Mouse (Mus musculus): ENCODE measurements around the gene Fam229a. TPM values are rescaled to one million over a fixed set of nuclear protein-coding genes. Genes with fewer than 3 reads are reported as not detected.
A peak's percentile ranks its signal among the peaks of the same experiment; 100 is the strongest.

Fam229a gene
- total RNA-seq (2021) (under 1 TPM in 1 of 2 experiments, not detected in 1; 0.45 TPM), polyA plus RNA-seq (2012; rRNA removed) (0.64 TPM in 1 of 2 replicates, not detected in the other)
- long read RNA-seq, result 0 reads

- TF ChIP-seq EP300 (IDR thresholded peaks at IDR 0.05; ENCODE audit: insufficient read depth, low read depth, low read length) (no peak), POLR2A (IDR thresholded peaks at IDR 0.05; ENCODE audit: insufficient read depth, low read depth, low read length) (no peak), CTCF (IDR thresholded peaks at IDR 0.05) (no peak)
- intact Hi-C loops (cut with DNase I), result no loop called here
- H3K36me3 ChIP-seq (ENCODE audit: control insufficient read depth, insufficient read depth, low read length), result no peaks in the 10 kb centered on the region
- H3K79me2 ChIP-seq (replicated peaks; ENCODE audit: control insufficient read depth, insufficient read depth, low read length), result no peaks in the 10 kb centered on the region
- H3K27me3 ChIP-seq (ENCODE audit: control insufficient read depth, insufficient read depth, low read length), result peaks cover 2% of the 10 kb centered on the region
- peaks cover 3% of the 10 kb centered on the region; the same call in 1 of the 2 replicates for H3K4me1 ChIP-seq (ENCODE audit: control insufficient read depth, insufficient read depth, low read length)
- peak in 1 of 2 experiments; percentile 28 for DNase-seq
- H3K9ac ChIP-seq (ENCODE audit: low read depth, low read length), result peak within 1 kb of the TSS; percentile 24; the same call in 1 of the 2 replicates
- 11% methylated on average over 70 of the region's 70 CpGs for WGBS
- H3K4me3 ChIP-seq, result peak within 1 kb of the TSS; percentile 20; the same call in 1 of the 2 replicates
- no peak within 1 kb of the TSS for H3K27ac ChIP-seq
These were observed at the start of gene Fam229a, which contains the start of gene Tssk3 for GRCm38 (mm10) chr4:129490972-129491880. TSS of gene Fam229a (plus strand) at chr4:129491190. TSS of gene Tssk3 (minus strand) at chr4:129491022.

GRCm38 (mm10) chr4:129447360-129447759, 43.6 kb upstream of the Fam229a start:
- no peak for DNase-seq
- Histone ChIP-seq H3K9ac (ENCODE audit: low read depth, low read length) (no peak overlapping the region), H3K27ac (no peak overlapping the region), H3K79me2 (replicated peaks; ENCODE audit: control insufficient read depth, insufficient read depth, low read length) (no peaks in the 10 kb centered on the region), H3K4me1 (ENCODE audit: control insufficient read depth, insufficient read depth, low read length) (peaks cover 3% of the 10 kb centered on the region; the same call in 1 of the 2 replicates), H3K36me3 (ENCODE audit: control insufficient read depth, insufficient read depth, low read length) (no peaks in the 10 kb centered on the region), H3K4me3 (no peak overlapping the region), H3K27me3 (ENCODE audit: control insufficient read depth, insufficient read depth, low read length) (no peaks in the 10 kb centered on the region; the same call in 1 of the 2 replicates)
- TF ChIP-seq POLR2A (IDR thresholded peaks at IDR 0.05; ENCODE audit: insufficient read depth, low read depth, low read length), result no peak
- TF ChIP-seq CTCF (IDR thresholded peaks at IDR 0.05), result no peak
- no peak for TF ChIP-seq EP300 (IDR thresholded peaks at IDR 0.05; ENCODE audit: insufficient read depth, low read depth, low read length)
- intact Hi-C loops (cut with DNase I), result no loop called here
- 66% methylated on average over 8 of the region's 8 CpGs for WGBS

DNA sequence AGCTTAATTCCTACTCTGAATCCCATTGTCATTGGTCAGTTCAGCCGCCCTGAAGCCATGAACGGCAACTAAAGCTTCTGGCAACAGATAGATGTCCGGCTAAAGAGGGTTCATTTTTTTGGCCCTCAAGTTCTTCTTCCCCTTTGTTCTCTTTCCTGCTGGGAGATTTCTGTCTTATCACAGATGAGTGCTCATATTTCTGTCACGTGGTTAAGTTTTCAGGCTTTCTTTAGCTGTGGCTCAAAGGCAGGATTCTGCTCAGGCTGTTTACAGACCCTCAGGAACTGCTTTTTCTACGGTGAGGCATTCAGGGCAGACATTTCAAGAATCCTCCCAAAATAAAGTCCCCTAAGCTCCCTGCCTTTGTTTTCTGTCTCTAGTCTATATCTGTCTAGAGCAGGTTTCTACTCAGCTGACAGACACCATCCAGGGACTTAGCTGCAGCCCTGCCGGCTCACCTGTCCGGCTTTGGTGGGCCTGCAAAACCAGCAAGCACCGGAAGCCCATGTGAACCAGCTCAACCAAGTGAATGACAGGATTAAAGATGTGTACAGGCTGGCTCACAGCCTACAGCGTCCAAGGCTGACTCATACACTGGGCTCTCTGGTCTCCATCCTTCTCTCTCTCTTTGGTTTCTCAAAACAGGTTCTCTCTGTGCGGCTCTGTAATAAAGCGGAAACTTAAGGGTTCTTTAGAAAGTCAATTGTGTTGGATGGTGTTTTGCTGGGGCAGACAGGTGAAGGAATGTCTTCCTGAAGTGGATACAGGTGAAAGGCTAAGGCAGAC, 43.0 kb upstream of the Fam229a start:
- H3K27me3 ChIP-seq (ENCODE audit: control insufficient read depth, insufficient read depth, low read length), result no peaks in the 10 kb centered on the region
- intact Hi-C loops (cut with DNase I), result no loop called here
- H3K4me3 ChIP-seq, result no peak overlapping the region
- TF ChIP-seq CTCF (IDR thresholded peaks at IDR 0.05), result no peak
- no peak for TF ChIP-seq EP300 (IDR thresholded peaks at IDR 0.05; ENCODE audit: insufficient read depth, low read depth, low read length)
- TF ChIP-seq POLR2A (IDR thresholded peaks at IDR 0.05; ENCODE audit: insufficient read depth, low read depth, low read length), result no peak
- H3K27ac ChIP-seq, result no peak overlapping the region
- no peak overlapping the region for H3K9ac ChIP-seq (ENCODE audit: low read depth, low read length)
- no peaks in the 10 kb centered on the region for H3K79me2 ChIP-seq (replicated peaks; ENCODE audit: control insufficient read depth, insufficient read depth, low read length)
- no peak for DNase-seq
- peaks cover 3% of the 10 kb centered on the region; the same call in 1 of the 2 replicates for H3K4me1 ChIP-seq (ENCODE audit: control insufficient read depth, insufficient read depth, low read length)
- 56% methylated on average over 11 of the region's 11 CpGs for WGBS
- no peaks in the 10 kb centered on the region for H3K36me3 ChIP-seq (ENCODE audit: control insufficient read depth, insufficient read depth, low read length)

DNA sequence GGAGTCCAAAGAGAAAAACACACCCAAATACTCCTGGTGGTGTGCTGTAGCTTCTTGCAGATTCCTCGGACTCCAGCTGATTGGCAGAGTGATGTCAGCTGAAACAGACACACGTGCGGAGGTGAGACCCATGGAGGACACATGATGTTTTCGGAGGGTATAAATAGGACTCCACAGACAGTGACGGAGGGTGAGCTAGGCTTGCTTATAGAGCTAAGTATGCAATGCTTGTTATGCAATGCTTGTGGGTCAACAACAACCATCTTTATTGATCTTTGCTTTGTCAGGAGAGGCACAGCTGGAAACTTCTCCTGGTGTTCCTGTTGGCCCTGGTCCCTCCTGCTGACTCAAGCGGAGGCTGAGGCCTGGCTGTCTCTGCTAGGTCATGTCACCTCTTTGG, 42.3 kb upstream of the Fam229a start:
- intact Hi-C loops (cut with DNase I), result no loop called here
- WGBS, result 89% methylated on average over 6 of the region's 6 CpGs
- Histone ChIP-seq H3K9ac (ENCODE audit: low read depth, low read length) (no peak overlapping the region), H3K27ac (no peak overlapping the region), H3K4me3 (no peak overlapping the region), H3K4me1 (ENCODE audit: control insufficient read depth, insufficient read depth, low read length) (peaks cover 3% of the 10 kb centered on the region; the same call in 1 of the 2 replicates), H3K27me3 (ENCODE audit: control insufficient read depth, insufficient read depth, low read length) (no peaks in the 10 kb centered on the region), H3K36me3 (ENCODE audit: control insufficient read depth, insufficient read depth, low read length) (no peaks in the 10 kb centered on the region), H3K79me2 (replicated peaks; ENCODE audit: control insufficient read depth, insufficient read depth, low read length) (no peaks in the 10 kb centered on the region)
- TF ChIP-seq CTCF (IDR thresholded peaks at IDR 0.05) (no peak), EP300 (IDR thresholded peaks at IDR 0.05; ENCODE audit: insufficient read depth, low read depth, low read length) (no peak), POLR2A (IDR thresholded peaks at IDR 0.05; ENCODE audit: insufficient read depth, low read depth, low read length) (no peak)
- no peak for DNase-seq

DNA sequence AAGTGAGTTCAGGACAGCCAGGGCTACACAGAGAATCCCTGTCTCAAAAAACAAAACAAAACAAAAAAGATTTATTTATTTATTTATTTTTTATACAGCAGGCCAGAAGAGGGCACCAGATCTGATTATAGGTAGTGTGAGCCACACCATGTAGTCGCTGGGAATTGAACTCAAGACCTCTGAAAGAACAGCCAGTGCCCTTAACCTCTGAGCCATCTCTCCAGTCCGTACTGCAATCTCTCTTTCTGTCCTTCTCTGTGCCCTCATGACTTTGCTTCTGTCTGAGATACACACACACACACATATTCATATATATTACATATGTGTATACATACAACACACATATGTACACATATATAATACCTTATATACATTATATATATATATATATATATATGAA, 40.1 kb upstream of the Fam229a start:
- Histone ChIP-seq H3K4me1 (ENCODE audit: control insufficient read depth, insufficient read depth, low read length) (peaks cover 4% of the 10 kb centered on the region), H3K4me3 (no peak overlapping the region), H3K9ac (ENCODE audit: low read depth, low read length) (no peak overlapping the region), H3K27me3 (ENCODE audit: control insufficient read depth, insufficient read depth, low read length) (no peaks in the 10 kb centered on the region), H3K79me2 (replicated peaks; ENCODE audit: control insufficient read depth, insufficient read depth, low read length) (no peaks in the 10 kb centered on the region), H3K27ac (no peak overlapping the region), H3K36me3 (ENCODE audit: control insufficient read depth, insufficient read depth, low read length) (no peaks in the 10 kb centered on the region)
- WGBS, result 51% methylated on average over 2 of the region's 2 CpGs
- TF ChIP-seq POLR2A (IDR thresholded peaks at IDR 0.05; ENCODE audit: insufficient read depth, low read depth, low read length) (no peak), CTCF (IDR thresholded peaks at IDR 0.05) (peak; percentile 18; the same call in 1 of the 2 replicates)
- no peak for DNase-seq
- intact Hi-C loops (cut with DNase I), result loop anchor here (5.0 kb wide), 1 partner anchor 239 kb away; no protein-coding TSS in a partner anchor

Measured in heart, adult 2 months (tissue).